Mouse (Mus musculus) heart, adult 2 months (tissue): ENCODE measurements around the gene Snrnp40. TPM values are rescaled to one million over a fixed set of nuclear protein-coding genes. Genes with fewer than 3 reads are reported as not detected.

Experiments used
- DNase-seq, 2 experiments: peaks; one replicate each; pipeline ENCODE4 v3.0.0; 2021
- H3K27ac ChIP-seq: fragments of 200-600 bp; 2 replicates; pipeline ENCODE4 v1.8.1; 2022
- H3K27me3 ChIP-seq: fragments of 200-500 bp; 2 replicates; pipeline ENCODE4 v1.6.1; 2012; ENCODE audit warnings: mild to moderate bottlenecking, low read length, inconsistent platforms, mixed read lengths; ENCODE audit not compliant: control insufficient read depth, insufficient read depth
- H3K36me3 ChIP-seq: fragments of 200-500 bp; 2 replicates; pipeline ENCODE4 v1.6.1; 2012; ENCODE audit warnings: low read length, inconsistent platforms; ENCODE audit not compliant: control insufficient read depth, insufficient read depth
- H3K4me1 ChIP-seq: fragments of 200-500 bp; 2 replicates; pipeline ENCODE4 v1.6.1; 2011; ENCODE audit warnings: low read length; ENCODE audit not compliant: control insufficient read depth, insufficient read depth
- H3K4me3 ChIP-seq: fragments of 200-600 bp; 2 replicates; pipeline ENCODE4 v1.8.1; 2022
- H3K79me2 ChIP-seq: fragments of 200-500 bp; replicated peaks from 2 replicates; pipeline ENCODE4 v1.6.1; 2012; ENCODE audit warnings: mild to moderate bottlenecking, inconsistent platforms, low read length, moderate library complexity, mixed read lengths; ENCODE audit not compliant: control insufficient read depth, insufficient read depth
- H3K9ac ChIP-seq: fragments of 200-500 bp; 2 replicates; pipeline ENCODE4 v1.6.1; 2012; ENCODE audit warnings: low read depth, mild to moderate bottlenecking, control low read depth, inconsistent platforms, low read length, mixed read lengths
- CTCF ChIP-seq: fragments of 200-600 bp; IDR thresholded peaks from 2 replicates; pipeline ENCODE4 v1.8.1; 2022; ENCODE audit warnings: antibody characterized with exemption, mild to moderate bottlenecking, moderate library complexity
- EP300 ChIP-seq: fragments of 200-500 bp; IDR thresholded peaks from 2 replicates; pipeline ENCODE4 v1.6.1; 2011; ENCODE audit warnings: low read depth, low read length, control low read depth; ENCODE audit not compliant: insufficient read depth
- POLR2A ChIP-seq: fragments of 200-500 bp; IDR thresholded peaks from 2 replicates; pipeline ENCODE4 v1.6.1; 2011; ENCODE audit warnings: mild to moderate bottlenecking, low read depth, low read length, control low read depth; ENCODE audit not compliant: insufficient read depth
- WGBS: fragments of 180-500 bp; shearing (Covaris S2); methylation state at CpG from one replicate; pipeline ENCODE4 v1.1.7; 2018; 5-methylcytosine and 5-hydroxymethylcytosine counted together
- intact Hi-C: fragments of 180-260 bp; cut with DNase I; formaldehyde crosslinking; loops from one replicate; pipeline ENCODE4 v1.15.1; 2025
- long read RNA-seq: library from polyadenylated mRNA; stranded (forward); transcript quantifications from one replicate; pipeline ENCODE4 v2.0.0, GENCODE M21; 2021
- polyA plus RNA-seq: library from polyadenylated mRNA; depleted of rRNA; stranded (reverse); fragments of >200 nt; gene quantifications from 2 replicates; pipeline ENCODE4 v1.2.3, GENCODE M21; 2012; rRNA removed
- total RNA-seq, 2 experiments: library from RNA; stranded (reverse); gene quantifications; 2 replicates each; pipeline ENCODE4 v1.2.3; 2021

Snrnp40 gene
- total RNA-seq (10 to 100 TPM; 14.5 to 14.9 TPM), polyA plus RNA-seq (15.7 and 22.6 TPM in 2 replicates)
- long read RNA-seq, transcript Snrnp40-201 (10 exons, 1,584 nt): major isoform, 13 of 27 reads
- long read RNA-seq, partial matches to known transcripts: 12 of 27 reads
- long read RNA-seq, other reads (novel, unspliced or antisense): 0 of 27 reads

DNA sequence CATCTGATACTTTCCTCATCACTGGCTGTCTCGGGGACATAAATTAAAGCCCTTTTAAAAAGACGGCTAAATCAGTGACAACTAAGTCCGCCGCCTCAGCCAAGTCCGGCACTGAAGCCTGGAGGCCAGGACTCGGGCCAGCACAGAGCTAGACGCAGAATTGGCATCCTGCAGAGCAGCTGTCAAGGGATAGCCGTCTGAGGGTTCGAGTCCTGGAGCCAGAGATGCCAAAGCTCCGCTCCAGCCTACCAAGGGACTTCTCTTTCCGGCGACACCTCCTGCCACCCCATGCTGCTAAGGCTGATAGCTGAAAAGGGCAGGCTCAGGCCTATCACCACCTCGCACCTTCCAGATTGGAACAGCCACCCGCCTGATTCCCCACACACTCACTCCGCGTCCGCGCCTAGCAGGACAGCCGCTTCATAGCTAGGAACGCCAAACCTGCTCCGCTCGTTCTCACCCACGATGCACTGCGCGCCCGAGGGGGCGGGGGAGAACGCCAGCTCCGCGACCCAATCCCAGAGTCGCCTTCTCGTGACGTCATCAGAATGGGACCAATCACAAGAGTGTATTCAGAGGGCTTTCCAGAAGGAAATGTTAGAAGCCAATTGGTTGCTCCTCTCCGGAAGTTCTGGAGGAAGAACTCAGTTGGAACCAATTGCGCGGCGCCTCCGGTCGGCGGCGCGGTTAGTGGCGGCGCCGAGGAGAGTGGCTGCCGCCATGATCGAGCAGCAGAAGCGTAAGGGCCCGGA, at the start of gene Snrnp40, which contains the start of gene Zcchc17:
Gene Snrnp40, plus strand, starts transcription at position 647 of the 752 bp plus-strand sequence.
Gene Zcchc17, minus strand, starts transcription at position 458 of the 752 bp plus-strand sequence.
- Histone ChIP-seq H3K27me3 (no peaks in the 10 kb centered on the region), H3K27ac (peak within 1 kb of the TSS; percentile 90), H3K4me1 (peaks cover 2% of the 10 kb centered on the region; the same call in 1 of the 2 replicates), H3K36me3 (no peaks in the 10 kb centered on the region; the same call in 1 of the 2 replicates), H3K79me2 (peaks cover 2% of the 10 kb centered on the region), H3K4me3 (peak within 1 kb of the TSS; percentile 82), H3K9ac (peak within 1 kb of the TSS; percentile 82)
- TF ChIP-seq POLR2A (peak; percentile 96), CTCF (peak; percentile 51), EP300 (peak; percentile 78; the same call in 1 of the 2 replicates)
- DNase-seq: peak; percentile 97 to 98
- intact Hi-C loops: no loop called here
- WGBS: under 1% methylated on average over 49 of the region's 49 CpGs

DNA sequence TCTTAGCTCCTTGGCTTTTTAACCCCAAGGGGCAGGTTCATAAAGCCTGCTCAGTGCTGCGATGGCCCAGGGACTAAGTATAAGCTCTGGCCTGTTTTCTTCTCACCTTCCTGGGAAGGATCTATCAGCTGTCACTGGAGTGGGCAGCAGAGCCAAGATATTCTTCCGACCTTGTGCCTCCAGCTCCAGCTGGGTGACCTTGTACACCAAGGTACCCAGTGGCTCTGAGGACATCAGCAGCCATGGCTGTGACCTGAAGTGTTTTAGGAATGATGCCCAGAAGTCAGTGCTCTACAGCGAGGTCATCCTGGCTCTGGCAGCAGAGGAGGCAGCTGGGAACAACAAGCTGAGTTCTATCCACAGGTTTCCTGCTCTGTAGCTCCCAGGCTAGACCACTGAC, 47.4 kb upstream of the Snrnp40 start:
- Histone ChIP-seq H3K27ac (peak overlapping the region; percentile 94), H3K9ac (no peak overlapping the region; the same call in 1 of the 2 replicates), H3K36me3 (peaks cover 7% of the 10 kb centered on the region), H3K4me1 (0 out of 2 replicates have a peak, but pooled peaks cover 1% of the 10 kb centered on the region), H3K27me3 (peaks cover 3% of the 10 kb centered on the region; the same call in 1 of the 2 replicates), H3K79me2 (no peaks in the 10 kb centered on the region; the same call in 1 of the 2 replicates), H3K4me3 (peak overlapping the region; percentile 45)
- TF ChIP-seq CTCF: no peak
- peak; percentile 94 for TF ChIP-seq EP300
- TF ChIP-seq POLR2A: peak; percentile 66
- DNase-seq: peak in 1 of 2 experiments; percentile 79
- 59% methylated on average over 3 of the region's 3 CpGs for WGBS
- intact Hi-C loops: no loop called here

DNA sequence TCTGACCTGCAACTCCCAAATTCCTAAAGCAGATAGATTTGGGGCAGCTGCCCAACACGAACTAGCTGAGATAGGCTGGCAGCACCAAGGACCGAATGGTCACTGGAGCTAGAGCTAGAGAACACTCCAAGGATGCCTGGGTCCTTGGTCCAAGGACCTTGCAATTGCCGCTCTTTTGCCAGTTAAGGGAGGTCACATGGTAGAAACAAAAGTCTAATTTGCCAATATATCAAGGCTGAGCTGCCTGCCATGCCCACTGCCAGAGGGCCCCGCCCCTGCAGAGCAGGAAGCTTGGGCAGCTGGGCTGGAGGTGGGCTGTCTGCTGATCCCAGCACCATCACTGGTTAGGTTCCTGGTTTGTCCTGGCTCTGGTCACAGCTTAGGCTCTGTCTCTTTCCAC, 46.4 kb upstream of the Snrnp40 start:
- intact Hi-C loops: no loop called here

DNA sequence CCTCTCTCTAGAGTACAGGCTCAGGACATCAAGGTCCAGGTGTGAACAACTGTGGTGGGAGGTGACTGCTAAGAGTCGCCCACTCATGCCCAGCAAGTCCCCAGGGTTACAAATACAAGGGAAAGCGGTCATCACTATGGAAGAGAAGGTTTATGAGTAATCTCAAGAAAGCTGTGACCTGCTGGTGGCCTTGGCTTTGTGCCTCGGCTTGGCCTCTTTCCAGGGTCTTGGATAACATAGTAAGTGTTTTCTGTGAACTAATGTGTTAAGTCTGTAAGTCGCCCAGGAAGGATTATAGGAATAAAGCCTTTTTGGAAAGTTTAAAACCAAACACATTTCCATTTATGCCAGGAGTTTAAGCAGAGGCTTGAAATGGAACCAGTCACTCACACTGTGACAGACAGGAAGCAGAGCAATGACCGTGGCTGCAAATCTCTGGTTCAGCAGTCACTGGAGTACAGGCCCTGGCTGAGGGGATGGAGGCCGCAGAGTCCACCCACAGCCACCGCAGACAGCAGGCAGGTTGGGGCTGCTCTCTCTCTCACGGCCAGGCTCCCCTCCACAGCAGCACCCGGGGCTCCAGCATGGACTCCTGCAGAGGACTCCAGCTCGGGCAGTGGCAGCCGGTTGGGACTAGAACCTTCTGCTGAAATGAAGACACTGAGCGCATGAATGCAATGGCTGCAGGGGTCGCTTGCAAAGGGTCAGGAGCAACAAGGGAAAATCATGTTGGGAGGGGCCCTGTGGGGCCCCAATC, 44.0 kb upstream of the Snrnp40 start:
- no peaks in the 10 kb centered on the region for H3K27me3 ChIP-seq
- intact Hi-C loops: no loop called here
- 43% methylated on average over 13 of the region's 13 CpGs for WGBS
- no peak overlapping the region for H3K9ac ChIP-seq
- TF ChIP-seq POLR2A (peak; percentile 11), CTCF (no peak)
- 0 out of 2 replicates have a peak, but pooled peaks cover 1% of the 10 kb centered on the region for H3K4me1 ChIP-seq
- peaks cover 7% of the 10 kb centered on the region for H3K36me3 ChIP-seq
- no peak for DNase-seq
- H3K4me3 ChIP-seq: no peak overlapping the region
- H3K27ac ChIP-seq: peak overlapping the region; percentile 27
- H3K79me2 ChIP-seq: no peaks in the 10 kb centered on the region

More for the DNA sequence above, 46.4 kb upstream of the Snrnp40 start:
- Histone ChIP-seq H3K79me2 (no peaks in the 10 kb centered on the region; the same call in 1 of the 2 replicates), H3K27ac (peak overlapping the region; percentile 63), H3K27me3 (peaks cover 3% of the 10 kb centered on the region; the same call in 1 of the 2 replicates), H3K9ac (no peak overlapping the region), H3K36me3 (peaks cover 7% of the 10 kb centered on the region), H3K4me3 (no peak overlapping the region), H3K4me1 (0 out of 2 replicates have a peak, but pooled peaks cover 1% of the 10 kb centered on the region)
- peak; percentile 27; the same call in 1 of the 2 replicates for TF ChIP-seq POLR2A
- TF ChIP-seq CTCF: no peak
- 60% methylated on average over 4 of the region's 4 CpGs for WGBS
- no peak for DNase-seq

DNA sequence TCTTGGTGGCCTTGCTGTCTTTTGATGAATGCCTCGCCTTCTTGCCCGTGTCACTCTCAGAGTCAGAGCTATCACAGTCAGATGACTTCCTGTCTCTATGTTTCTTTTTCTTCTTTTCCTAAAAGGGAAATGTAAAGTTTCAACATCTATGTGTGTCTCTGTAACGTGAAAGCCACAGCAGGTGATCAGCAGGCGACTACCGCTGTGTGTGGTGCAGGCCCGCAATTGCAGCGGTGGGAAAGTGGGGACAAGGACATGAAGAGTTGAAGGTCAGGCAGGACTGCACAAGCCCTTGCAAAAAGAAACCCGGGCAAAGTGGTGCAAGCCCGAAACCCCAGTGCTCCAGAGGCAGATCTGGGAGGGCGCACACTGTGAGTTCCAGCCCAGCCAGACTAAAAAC, 43.2 kb upstream of the Snrnp40 start:
- no peak overlapping the region for H3K9ac ChIP-seq
- 0 out of 2 replicates have a peak, but pooled peaks cover 1% of the 10 kb centered on the region for H3K4me1 ChIP-seq
- WGBS: 61% methylated on average over 10 of the region's 10 CpGs

More for the DNA sequence above, 43.2 kb upstream of the Snrnp40 start:
- Histone ChIP-seq H3K27me3 (no peaks in the 10 kb centered on the region), H3K79me2 (no peaks in the 10 kb centered on the region), H3K36me3 (peaks cover 7% of the 10 kb centered on the region), H3K27ac (0 out of 2 replicates have a peak overlapping the region, but pooled peaks have one; percentile 17), H3K4me3 (no peak overlapping the region)
- TF ChIP-seq CTCF (peak; percentile 22), EP300 (0 out of 2 replicates have a peak, but pooled peaks have one; percentile 15), POLR2A (no peak)
- intact Hi-C loops: no loop called here
- no peak for DNase-seq
